9 mouse cellular contexts compared by ENCODE assay signal in genomic region chrX:102476784-102477183, GRCm38 (mm10). TPM values are rescaled to one million over a fixed set of nuclear protein-coding genes. Genes with fewer than 3 reads are reported as not detected.
DNase-seq lines count a peak whose midpoint lies in the region; ATAC-seq lines count a peak whose summit lies in the region.
"Had no signal": no experiment of that assay in that cellular context is flagged by ENCODE, and none has a peak within 500 bp of the region (broad histone marks: within the 10 kb centered on the region; RNA-seq: fewer than 3 reads in every experiment).

No protein-coding gene starts in this region.

- DNase-seq in heart, adult 18-20 months: peak; percentile 42 to 85
- peak; percentile 11 for DNase-seq in Muller cell, postnatal 12 days (ENCODE audit: inconsistent ontology term)
- DNase-seq in cerebellum, postnatal 14 days: peak; percentile 85 to 91
- DNase-seq in gastrocnemius, postnatal 14 days: peak; percentile 60
- DNase-seq in layer of hippocampus, postnatal 36 days: peak; percentile 40 to 56
- DNase-seq in splenic B cell, adult 2 months (ENCODE audit: low read depth, low spot score): peak; percentile 68

- 25% methylated on average over 3 of the region's 3 CpGs for WGBS in heart, embryonic 12.5 days
- 33% methylated on average over 3 of the region's 3 CpGs for WGBS in midbrain, embryonic 13.5 days

- no peak overlapping the region for H3K27ac ChIP-seq in heart, embryonic 12.5 days (ENCODE audit: poor library complexity, severe bottlenecking)
- H3K27ac ChIP-seq in midbrain, embryonic 13.5 days: no peak overlapping the region
- H3K27ac ChIP-seq: liver, embryonic 15.5 days had no signal

- intact Hi-C loops in gastrocnemius, postnatal 14 days (cut with DNase I; ENCODE audit: low total_unique reads): loop anchor here (5.0 kb wide), 1 partner anchor 259 kb away; no protein-coding TSS in a partner anchor

- no peaks in the 10 kb centered on the region for H3K36me3 ChIP-seq in heart, embryonic 12.5 days
- no peaks in the 10 kb centered on the region for H3K36me3 ChIP-seq in midbrain, embryonic 13.5 days
- no peaks in the 10 kb centered on the region for H3K36me3 ChIP-seq in splenic B cell, adult 2 months (ENCODE audit: control insufficient read depth, insufficient read depth, low read length, poor library complexity, severe bottlenecking)
- H3K36me3 ChIP-seq: liver, embryonic 15.5 days had no signal

- no peak overlapping the region for H3K9ac ChIP-seq in heart, embryonic 12.5 days
- no peak overlapping the region for H3K9ac ChIP-seq in midbrain, embryonic 13.5 days (replicated peaks)
- H3K9ac ChIP-seq: liver, embryonic 15.5 days had no signal

- no peak for ATAC-seq in heart, embryonic 12.5 days (ENCODE audit: insufficient number of reproducible peaks, low FRiP score)
- ATAC-seq in midbrain, embryonic 13.5 days: peak; percentile 56; the same call in 1 of the 2 replicates

- no peak overlapping the region for H3K4me3 ChIP-seq in heart, embryonic 12.5 days
- no peak overlapping the region for H3K4me3 ChIP-seq in midbrain, embryonic 13.5 days (replicated peaks)
- H3K4me3 ChIP-seq: liver, embryonic 15.5 days had no signal

- H3K4me2 ChIP-seq in heart, embryonic 12.5 days: no peak overlapping the region
- no peak overlapping the region for H3K4me2 ChIP-seq in midbrain, embryonic 13.5 days (replicated peaks)
- H3K4me2 ChIP-seq: liver, embryonic 15.5 days had no signal

- H3K27me3 ChIP-seq in heart, embryonic 12.5 days (replicated peaks): no peaks in the 10 kb centered on the region
- peaks cover 10% of the 10 kb centered on the region; the same call in 1 of the 2 replicates for H3K27me3 ChIP-seq in midbrain, embryonic 13.5 days
- H3K27me3 ChIP-seq in splenic B cell, adult 2 months (ENCODE audit: control insufficient read depth, insufficient read depth, low read length, poor library complexity, severe bottlenecking): no peaks in the 10 kb centered on the region
- H3K27me3 ChIP-seq: liver, embryonic 15.5 days had no signal

- no peaks in the 10 kb centered on the region for H3K4me1 ChIP-seq in heart, embryonic 12.5 days (replicated peaks)
- H3K4me1 ChIP-seq in midbrain, embryonic 13.5 days (replicated peaks): no peaks in the 10 kb centered on the region
- H3K4me1 ChIP-seq: liver, embryonic 15.5 days had no signal

- no peaks in the 10 kb centered on the region for H3K9me3 ChIP-seq in heart, embryonic 12.5 days (replicated peaks)
- no peaks in the 10 kb centered on the region for H3K9me3 ChIP-seq in midbrain, embryonic 13.5 days
- H3K9me3 ChIP-seq: liver, embryonic 15.5 days had no signal

RNA-seq across cellular contexts. Expression of gene Hdac8, which starts 28.4 kb away (rescaled TPM):
- 1 to 10 TPM; 3.4 to 3.8 TPM for total RNA-seq in heart, adult 18-20 months (2021)
- polyA plus RNA-seq in heart, embryonic 12.5 days (2016; fragmentation: Nextera tagmentation; extraction: Ambion mirVana): 5.2 and 6.8 TPM in 2 replicates
- 1 to 10 TPM; 2.9 to 3.9 TPM for total RNA-seq in gastrocnemius, postnatal 14 days (2021)
- total RNA-seq in layer of hippocampus, postnatal 36 days (2021): 10 to 100 TPM; 18.8 to 20.0 TPM
- 9.4 and 10.6 TPM in 2 replicates for polyA plus RNA-seq in midbrain, embryonic 13.5 days (2015; fragmentation: Nextera tagmentation; extraction: Ambion mirVana)

Comparison
In these comparisons a context has a peak if more than half of its experiments do, and no peak if none do; other contexts are left out.
1. DNase-seq: peak in every context shown above with its lines; median percentile 88 in cerebellum, postnatal 14 days; 68 in splenic B cell, adult 2 months; 64 in heart, adult 18-20 months; 60 in gastrocnemius, postnatal 14 days; 48 in layer of hippocampus, postnatal 36 days; 11 in Muller cell, postnatal 12 days.
2. RNA of gene Hdac8, which starts 28.4 kb away (total RNA-seq): 18.8 to 20.0 TPM in layer of hippocampus, postnatal 36 days; 2.9 to 3.9 TPM in gastrocnemius, postnatal 14 days and 3.4 to 3.8 TPM in heart, adult 18-20 months; every median in the first group is over 4 times any median in the second.